Mouse (Mus musculus): ENCODE results near the gene Slc51b. TPM values are rescaled to one million over a fixed set of nuclear protein-coding genes. Genes with fewer than 3 reads are reported as not detected.

Gene Slc51b
- polyA plus RNA-seq, 1 experiment, result not detected

DNA sequence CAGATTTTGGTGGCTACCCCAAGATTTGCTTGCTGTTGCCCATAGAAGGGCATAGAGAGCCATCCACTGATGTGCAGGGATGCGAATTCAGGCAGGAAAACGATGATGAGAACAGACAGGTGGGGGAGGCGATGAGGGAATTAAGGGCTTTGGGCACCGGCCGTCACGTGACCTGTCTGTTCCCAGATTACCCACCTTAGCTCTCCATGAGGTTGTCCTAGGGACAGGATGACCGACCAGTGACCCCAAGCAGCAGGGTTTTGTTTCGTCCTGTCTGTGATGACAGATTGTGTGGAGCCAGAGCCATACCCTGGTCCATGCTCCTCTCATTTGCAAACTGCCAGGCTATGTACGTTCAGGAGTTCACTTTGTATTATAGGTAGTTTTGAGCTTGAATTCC lies 59.1 kb downstream of the Slc51b start:
- H3K27ac ChIP-seq (ENCODE audit: insufficient read depth, low read length), result no peak overlapping the region
- TF ChIP-seq POLR2A (IDR thresholded peaks at IDR 0.05; ENCODE audit: low read depth, low read length), result no peak
- TF ChIP-seq CTCF (IDR thresholded peaks at IDR 0.05; ENCODE audit: extremely low read depth, insufficient read depth, insufficient read length, insufficient replicate concordance), result no peak
- 90% methylated on average over 9 of the region's 9 CpGs for WGBS
- H3K36me3 ChIP-seq (ENCODE audit: control insufficient read depth, insufficient read depth, low read length), result peaks cover 11% of the 10 kb centered on the region
- H3K4me1 ChIP-seq (ENCODE audit: control insufficient read depth, insufficient read depth, insufficient read length), result no peaks in the 10 kb centered on the region
- no peak overlapping the region for H3K4me3 ChIP-seq (ENCODE audit: extremely low read depth, insufficient read depth, insufficient read length)
- DNase-seq (ENCODE audit: low read depth in 1 of 2, low spot score in 2 of 2), result no peak
- H3K27me3 ChIP-seq (ENCODE audit: control insufficient read depth, insufficient read depth, low read length), result no peaks in the 10 kb centered on the region

Other genes with a start within 250 kb of the Slc51b start
- 7.4 and 9.1 TPM in 2 replicates for gene Parp16, start 227.6 kb downstream of the Slc51b start, polyA plus RNA-seq (2012; rRNA removed)
- 2.5 and 4.1 TPM in 2 replicates for gene Cilp, start 157.8 kb downstream of the Slc51b start, polyA plus RNA-seq (2012; rRNA removed)
- gene Clpx, start 128.7 kb downstream of the Slc51b start, polyA plus RNA-seq (2012; rRNA removed), result 4.0 and 5.0 TPM in 2 replicates
- gene Pdcd7, start 76.9 kb downstream of the Slc51b start, polyA plus RNA-seq (2012; rRNA removed), result 9.9 and 15.7 TPM in 2 replicates
- gene Ubap1l, start 61.9 kb downstream of the Slc51b start, polyA plus RNA-seq (2012; rRNA removed), result 0.41 and 0.54 TPM in 2 replicates
- gene Kbtbd13, start 31.3 kb downstream of the Slc51b start, polyA plus RNA-seq (2012; rRNA removed), result 0.05 TPM in 2 replicates
- gene Rasl12, start 24.4 kb downstream of the Slc51b start, polyA plus RNA-seq (2012; rRNA removed), result 4.5 and 4.8 TPM in 2 replicates
- 7.8 and 9.5 TPM in 2 replicates for gene Mtfmt, start 12.8 kb upstream of the Slc51b start, polyA plus RNA-seq (2012; rRNA removed)
- gene Spg21, start 38.0 kb upstream of the Slc51b start, polyA plus RNA-seq (2012; rRNA removed), result 14.1 TPM in 2 replicates
- gene Ankdd1a, start 97.2 kb upstream of the Slc51b start, polyA plus RNA-seq (2012; rRNA removed), result 0.11 and 0.14 TPM in 2 replicates
- 55.8 and 61.8 TPM in 2 replicates for gene Plekho2, start 157.1 kb upstream of the Slc51b start, polyA plus RNA-seq (2012; rRNA removed)
- 4.3 and 6.4 TPM in 2 replicates for gene Pif1, start 164.2 kb upstream of the Slc51b start, polyA plus RNA-seq (2012; rRNA removed)
- 13.9 and 17.9 TPM in 2 replicates for gene Rbpms2, start 206.7 kb upstream of the Slc51b start, polyA plus RNA-seq (2012; rRNA removed)
- 48.0 and 54.2 TPM in 2 replicates for gene Oaz2, start 245.0 kb upstream of the Slc51b start, polyA plus RNA-seq (2012; rRNA removed)

Measured in spleen, adult 2 months (tissue).